Mouse (Mus musculus): ENCODE data around the gene B3galnt2. TPM values are rescaled to one million over a fixed set of nuclear protein-coding genes. Genes with fewer than 3 reads are reported as not detected.

B3galnt2 gene
- polyA plus RNA-seq, 1 experiment from 2014 or later, result 58.3 TPM

GRCm38 (mm10) chr13:14043851-14044250, 89.6 kb downstream of the B3galnt2 start:
- Histone ChIP-seq H3K4me1 (peaks cover 4% of the 10 kb centered on the region), H3K27me3 (ENCODE audit: low read depth, poor library complexity, severe bottlenecking) (no peaks in the 10 kb centered on the region)

GRCm38 (mm10) chr13:14044521-14044920, 90.3 kb downstream of the B3galnt2 start:
- WGBS, result 81% methylated on average over 2 of the region's 2 CpGs
- H3K36me3 ChIP-seq, result peaks cover 30% of the 10 kb centered on the region
- 0 out of 2 replicates have a peak, but pooled peaks cover 3% of the 10 kb centered on the region for H3K4me1 ChIP-seq
- H3K9me3 ChIP-seq (replicated peaks), result no peaks in the 10 kb centered on the region
- H3K27me3 ChIP-seq (ENCODE audit: low read depth, poor library complexity, severe bottlenecking), result no peaks in the 10 kb centered on the region
- no peak overlapping the region for H3K4me3 ChIP-seq
- DNase-seq (ENCODE audit: low spot score), result no peak
- no peak overlapping the region for H3K27ac ChIP-seq

More at GRCm38 (mm10) chr13:14043851-14044250, 89.6 kb downstream of the B3galnt2 start:
- Histone ChIP-seq H3K4me3 (no peak overlapping the region), H3K9me3 (replicated peaks) (no peaks in the 10 kb centered on the region), H3K27ac (no peak overlapping the region), H3K36me3 (peaks cover 23% of the 10 kb centered on the region)
- DNase-seq (ENCODE audit: low spot score), result no peak

Other genes starting within 250 kb of the B3galnt2 start
- 0.10 and 0.16 TPM in 2 replicates for gene Gng4, start 170.4 kb upstream of the B3galnt2 start, polyA plus RNA-seq (2016; fragmentation: Nextera tagmentation; extraction: Ambion mirVana)
- 48.2 and 54.3 TPM in 2 replicates for gene Tbce, start 85.2 kb downstream of the B3galnt2 start, polyA plus RNA-seq (2016; fragmentation: Nextera tagmentation; extraction: Ambion mirVana)
- 63.3 and 80.1 TPM in 2 replicates for gene Arid4b, start 108.8 kb downstream of the B3galnt2 start, polyA plus RNA-seq (2016; fragmentation: Nextera tagmentation; extraction: Ambion mirVana)
- gene Ggps1, start 109.0 kb downstream of the B3galnt2 start, polyA plus RNA-seq (2016; fragmentation: Nextera tagmentation; extraction: Ambion mirVana), result 52.4 and 53.9 TPM in 2 replicates

All from limb, embryonic 10.5 days (tissue).